Mouse (Mus musculus): ENCODE results near the gene Nt5c. TPM values are rescaled to one million over a fixed set of nuclear protein-coding genes. Genes with fewer than 3 reads are reported as not detected.
"Not testable (repeated sequence)": the region's sequence is repeated elsewhere in the genome, so short reads cannot be mapped to it uniquely, and the experiment has no call there.

Nt5c gene
- polyA plus RNA-seq, 1 experiment from 2014 or later, result 66.2 TPM

GRCm38 (mm10) chr11:115454822-115455221 is 36.8 kb downstream of the Nt5c start:
- not testable (repeated sequence) for H3K27me3 ChIP-seq (ENCODE audit: low read depth, poor library complexity, severe bottlenecking); H3K27ac ChIP-seq; DNase-seq (ENCODE audit: low spot score); H3K9me3 ChIP-seq (replicated peaks); H3K4me3 ChIP-seq; H3K36me3 ChIP-seq
- WGBS, result 87% methylated on average over 6 of the region's 6 CpGs
- peaks cover 11% of the 10 kb centered on the region for H3K4me1 ChIP-seq

GRCm38 (mm10) chr11:115453306-115453705 is 38.4 kb downstream of the Nt5c start:
- Histone ChIP-seq H3K27me3 (ENCODE audit: low read depth, poor library complexity, severe bottlenecking) (no peaks in the 10 kb centered on the region), H3K36me3 (no peaks in the 10 kb centered on the region), H3K4me1 (peaks cover 24% of the 10 kb centered on the region), H3K4me3 (no peak overlapping the region), H3K27ac (no peak overlapping the region), H3K9me3 (replicated peaks) (no peaks in the 10 kb centered on the region)
- DNase-seq (ENCODE audit: low spot score), result no peak
- 80% methylated on average over 4 of the region's 4 CpGs for WGBS

GRCm38 (mm10) chr11:115452281-115452860 is 39.3 kb downstream of the Nt5c start:
- no peaks in the 10 kb centered on the region for H3K27me3 ChIP-seq (ENCODE audit: low read depth, poor library complexity, severe bottlenecking)
- H3K4me1 ChIP-seq, result peaks cover 26% of the 10 kb centered on the region
- no peak overlapping the region for H3K27ac ChIP-seq
- H3K9me3 ChIP-seq (replicated peaks), result no peaks in the 10 kb centered on the region
- no peak overlapping the region for H3K4me3 ChIP-seq
- 87% methylated on average over 7 of the region's 7 CpGs for WGBS
- no peak for DNase-seq (ENCODE audit: low spot score)
- no peaks in the 10 kb centered on the region for H3K36me3 ChIP-seq

- no peak overlapping the region for H3K4me3 ChIP-seq
- no peaks in the 10 kb centered on the region for H3K36me3 ChIP-seq
- peaks cover 24% of the 10 kb centered on the region for H3K4me1 ChIP-seq
- H3K9me3 ChIP-seq (replicated peaks), result no peaks in the 10 kb centered on the region
- no peaks in the 10 kb centered on the region for H3K27me3 ChIP-seq (ENCODE audit: low read depth, poor library complexity, severe bottlenecking)
- no peak overlapping the region for H3K27ac ChIP-seq
- no peak for DNase-seq (ENCODE audit: low spot score)
- 83% methylated on average over 8 of the region's 8 CpGs for WGBS
Observed at GRCm38 (mm10) chr11:115451781-115452241, 39.9 kb downstream of the Nt5c start.

GRCm38 (mm10) chr11:115450176-115450575 is 41.5 kb downstream of the Nt5c start:
- Histone ChIP-seq H3K27ac (no peak overlapping the region), H3K4me3 (no peak overlapping the region), H3K9me3 (replicated peaks) (no peaks in the 10 kb centered on the region), H3K27me3 (ENCODE audit: low read depth, poor library complexity, severe bottlenecking) (no peaks in the 10 kb centered on the region), H3K4me1 (peaks cover 29% of the 10 kb centered on the region), H3K36me3 (no peaks in the 10 kb centered on the region)
- WGBS, result 92% methylated on average over 7 of the region's 7 CpGs
- no peak for DNase-seq (ENCODE audit: low spot score)

- Histone ChIP-seq H3K4me1 (peaks cover 29% of the 10 kb centered on the region), H3K27me3 (ENCODE audit: low read depth, poor library complexity, severe bottlenecking) (no peaks in the 10 kb centered on the region), H3K4me3 (no peak overlapping the region), H3K27ac (0 out of 2 replicates have a peak overlapping the region, but pooled peaks have one; percentile 16), H3K36me3 (no peaks in the 10 kb centered on the region), H3K9me3 (replicated peaks) (no peaks in the 10 kb centered on the region)
- 50% methylated on average over 7 of the region's 7 CpGs for WGBS
- DNase-seq (ENCODE audit: low spot score), result no peak
Observed at GRCm38 (mm10) chr11:115448998-115449397, 42.7 kb downstream of the Nt5c start.

GRCm38 (mm10) chr11:115448075-115448474 is 43.6 kb downstream of the Nt5c start:
- H3K27me3 ChIP-seq (ENCODE audit: low read depth, poor library complexity, severe bottlenecking), result no peaks in the 10 kb centered on the region
- DNase-seq (ENCODE audit: low spot score), result no peak
- H3K27ac ChIP-seq, result no peak overlapping the region
- H3K36me3 ChIP-seq, result no peaks in the 10 kb centered on the region
- no peak overlapping the region for H3K4me3 ChIP-seq
- 82% methylated on average over 16 of the region's 16 CpGs for WGBS
- peaks cover 29% of the 10 kb centered on the region for H3K4me1 ChIP-seq
- no peaks in the 10 kb centered on the region for H3K9me3 ChIP-seq (replicated peaks)

- 85% methylated on average over 11 of the region's 11 CpGs for WGBS
- no peaks in the 10 kb centered on the region for H3K36me3 ChIP-seq
- no peak for DNase-seq (ENCODE audit: low spot score)
- no peak overlapping the region for H3K27ac ChIP-seq
- no peak overlapping the region for H3K4me3 ChIP-seq
- peaks cover 29% of the 10 kb centered on the region for H3K4me1 ChIP-seq
- no peaks in the 10 kb centered on the region for H3K27me3 ChIP-seq (ENCODE audit: low read depth, poor library complexity, severe bottlenecking)
- H3K9me3 ChIP-seq (replicated peaks), result no peaks in the 10 kb centered on the region
Observed at GRCm38 (mm10) chr11:115447321-115447885, 44.3 kb downstream of the Nt5c start.

GRCm38 (mm10) chr11:115446906-115447305 is 44.8 kb downstream of the Nt5c start:
- Histone ChIP-seq H3K27ac (peak overlapping the region; percentile 50; the same call in 1 of the 2 replicates), H3K4me3 (no peak overlapping the region), H3K4me1 (peaks cover 29% of the 10 kb centered on the region), H3K9me3 (replicated peaks) (no peaks in the 10 kb centered on the region), H3K36me3 (no peaks in the 10 kb centered on the region), H3K27me3 (ENCODE audit: low read depth, poor library complexity, severe bottlenecking) (no peaks in the 10 kb centered on the region)
- no peak for DNase-seq (ENCODE audit: low spot score)
- WGBS, result 84% methylated on average over 3 of the region's 3 CpGs

GRCm38 (mm10) chr11:115441417-115441816 is 50.2 kb downstream of the Nt5c start:
- H3K27ac ChIP-seq, result no peak overlapping the region
- no peak for DNase-seq (ENCODE audit: low spot score)
- no peak overlapping the region for H3K4me3 ChIP-seq
- peaks cover 9% of the 10 kb centered on the region for H3K4me1 ChIP-seq
- no peaks in the 10 kb centered on the region for H3K9me3 ChIP-seq (replicated peaks)
- WGBS, result 50% methylated on average over 15 of the region's 15 CpGs
- no peaks in the 10 kb centered on the region for H3K27me3 ChIP-seq (ENCODE audit: low read depth, poor library complexity, severe bottlenecking)
- H3K36me3 ChIP-seq, result no peaks in the 10 kb centered on the region

Small RNA genes within 50 kb of the gene (microRNA-seq; reads per million reads assigned to microRNA genes)
- gene Mir3968, result not detected

Other genes with a start within 250 kb of the Nt5c start
- 0.11 and 0.34 TPM in 2 replicates for gene Grin2c, start 224.6 kb downstream of the Nt5c start, polyA plus RNA-seq (2016; fragmentation: Nextera tagmentation; extraction: Ambion mirVana)
- 18.2 and 19.3 TPM in 2 replicates for gene Fdxr, start 214.8 kb downstream of the Nt5c start, polyA plus RNA-seq (2016; fragmentation: Nextera tagmentation; extraction: Ambion mirVana)
- 0.06 and 0.13 TPM in 2 replicates for gene Fads6, start 194.2 kb downstream of the Nt5c start, polyA plus RNA-seq (2016; fragmentation: Nextera tagmentation; extraction: Ambion mirVana)
- not detected in 2 replicates for gene Otop2, start 184.7 kb downstream of the Nt5c start, polyA plus RNA-seq (2016; fragmentation: Nextera tagmentation; extraction: Ambion mirVana)
- not detected in 2 replicates for gene Ush1g, start 169.8 kb downstream of the Nt5c start, polyA plus RNA-seq (2016; fragmentation: Nextera tagmentation; extraction: Ambion mirVana)
- not detected in 2 replicates for gene Otop3, start 157.1 kb downstream of the Nt5c start, polyA plus RNA-seq (2016; fragmentation: Nextera tagmentation; extraction: Ambion mirVana)
- gene Hid1, start 124.1 kb downstream of the Nt5c start, polyA plus RNA-seq (2016; fragmentation: Nextera tagmentation; extraction: Ambion mirVana), result 2.8 and 2.9 TPM in 2 replicates
- 15.2 and 16.4 TPM in 2 replicates for gene Cdr2l, start 109.9 kb downstream of the Nt5c start, polyA plus RNA-seq (2016; fragmentation: Nextera tagmentation; extraction: Ambion mirVana)
- gene Mrpl58, start 88.1 kb downstream of the Nt5c start, polyA plus RNA-seq (2016; fragmentation: Nextera tagmentation; extraction: Ambion mirVana), result 202 and 220 TPM in 2 replicates
- 862 and 900 TPM in 2 replicates for gene Atp5h, start 71.9 kb downstream of the Nt5c start, polyA plus RNA-seq (2016; fragmentation: Nextera tagmentation; extraction: Ambion mirVana)
- 13.6 and 18.3 TPM in 2 replicates for gene Kctd2, start 71.7 kb downstream of the Nt5c start, polyA plus RNA-seq (2016; fragmentation: Nextera tagmentation; extraction: Ambion mirVana)
- 0.18 and 0.26 TPM in 2 replicates for gene Trim80, start 51.3 kb downstream of the Nt5c start, polyA plus RNA-seq (2016; fragmentation: Nextera tagmentation; extraction: Ambion mirVana)
- 0.23 and 0.25 TPM in 2 replicates for gene Slc16a5, start 29.4 kb downstream of the Nt5c start, polyA plus RNA-seq (2016; fragmentation: Nextera tagmentation; extraction: Ambion mirVana)
- gene Armc7, start 16.2 kb downstream of the Nt5c start, polyA plus RNA-seq (2016; fragmentation: Nextera tagmentation; extraction: Ambion mirVana), result 7.0 and 9.9 TPM in 2 replicates
- 483 and 492 TPM in 2 replicates for gene Jpt1, start 22.5 kb upstream of the Nt5c start, polyA plus RNA-seq (2016; fragmentation: Nextera tagmentation; extraction: Ambion mirVana)
- gene Sumo2, start 44.4 kb upstream of the Nt5c start, polyA plus RNA-seq (2016; fragmentation: Nextera tagmentation; extraction: Ambion mirVana), result 1,406 and 1,458 TPM in 2 replicates
- 257 and 275 TPM in 2 replicates for gene Nup85, start 72.6 kb upstream of the Nt5c start, polyA plus RNA-seq (2016; fragmentation: Nextera tagmentation; extraction: Ambion mirVana)
- 108 and 120 TPM in 2 replicates for gene Mrps7, start 112.1 kb upstream of the Nt5c start, polyA plus RNA-seq (2016; fragmentation: Nextera tagmentation; extraction: Ambion mirVana)
- 30.8 and 34.9 TPM in 2 replicates for gene Gga3, start 112.2 kb upstream of the Nt5c start, polyA plus RNA-seq (2016; fragmentation: Nextera tagmentation; extraction: Ambion mirVana)
- gene Mif4gd, start 121.1 kb upstream of the Nt5c start, polyA plus RNA-seq (2016; fragmentation: Nextera tagmentation; extraction: Ambion mirVana), result 16.2 and 18.2 TPM in 2 replicates
- 27.2 and 27.8 TPM in 2 replicates for gene Slc25a19, start 136.4 kb upstream of the Nt5c start, polyA plus RNA-seq (2016; fragmentation: Nextera tagmentation; extraction: Ambion mirVana)
- 77.2 and 87.8 TPM in 2 replicates for gene Grb2, start 216.7 kb upstream of the Nt5c start, polyA plus RNA-seq (2016; fragmentation: Nextera tagmentation; extraction: Ambion mirVana)